Mouse (Mus musculus): ENCODE data around the gene Odc1.

Gene Odc1

DNA sequence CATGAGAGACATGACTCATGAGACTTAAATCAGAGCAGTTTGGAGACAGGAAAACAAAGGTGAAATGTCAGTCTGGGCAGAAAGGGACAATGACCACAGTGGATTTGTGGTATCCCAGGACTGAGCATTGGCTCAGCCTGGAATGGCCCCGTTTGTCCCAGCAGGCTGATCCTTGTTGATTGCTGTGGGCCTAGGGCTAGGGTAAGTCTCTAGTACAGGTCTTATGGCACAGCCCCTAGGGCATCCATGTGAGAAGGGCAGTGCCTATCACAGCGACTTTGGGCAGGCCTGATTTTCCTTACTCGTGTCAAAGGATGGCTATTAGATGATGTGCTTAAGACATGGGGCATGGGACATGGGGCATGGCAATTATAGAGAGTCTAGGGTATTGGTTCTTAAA is 41.4 kb downstream of the Odc1 start:
- no peak for DNase-seq (ENCODE audit: extremely low spot score, low read depth, low spot score)

DNA sequence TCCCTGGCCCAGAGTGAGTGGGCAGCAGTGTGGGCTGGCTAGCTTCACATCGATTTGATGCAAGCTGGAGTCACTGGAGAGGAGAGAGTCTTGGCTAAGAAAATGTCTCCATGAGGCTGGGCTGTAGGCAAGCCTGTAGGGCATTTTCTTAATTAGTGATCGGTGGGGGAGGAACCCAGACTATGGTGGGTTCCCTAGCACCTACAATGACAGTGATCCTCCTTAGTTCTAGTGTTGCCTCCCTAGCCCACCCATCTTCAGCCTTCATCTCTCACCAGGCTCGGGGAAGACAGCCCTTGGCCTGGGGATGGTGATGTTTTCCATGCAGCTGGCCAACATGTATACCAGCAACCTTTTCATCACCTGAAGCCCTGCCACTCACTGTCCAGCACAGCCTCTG is 43.8 kb downstream of the Odc1 start:
- DNase-seq (ENCODE audit: extremely low spot score, low read depth, low spot score): no peak

DNA sequence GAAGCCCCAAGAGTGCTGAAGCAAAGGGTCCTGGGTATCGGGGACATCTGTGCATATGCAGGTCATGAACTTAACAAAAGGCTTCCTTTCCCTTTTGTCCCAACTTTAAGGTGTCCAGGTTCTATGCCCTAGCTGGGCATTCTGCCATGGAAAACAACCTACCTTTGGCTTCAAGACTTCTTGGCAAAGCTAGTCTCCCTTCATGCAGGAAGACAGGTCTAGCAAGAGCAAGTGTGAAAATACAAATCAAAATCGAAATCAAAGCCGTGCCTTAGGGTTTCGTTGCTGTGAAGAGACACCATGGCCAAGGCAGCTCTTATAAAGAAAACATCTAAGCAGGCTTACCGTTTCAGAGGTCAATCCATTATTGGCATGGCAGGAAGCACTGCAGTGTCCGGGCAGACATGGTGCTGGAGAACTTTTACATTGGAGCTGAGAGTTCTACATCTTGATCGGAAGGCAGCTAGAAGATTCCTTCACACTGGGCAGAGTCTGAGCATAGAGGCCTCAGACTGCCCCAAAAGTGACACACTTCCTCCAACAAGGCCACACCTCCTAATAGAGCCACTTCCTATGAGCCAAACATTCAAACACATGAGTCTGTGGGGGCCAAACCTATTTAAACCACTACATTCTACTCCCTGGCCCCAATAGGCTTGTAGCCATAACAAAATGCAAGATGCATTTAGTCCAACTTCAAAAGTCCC is 44.5 kb downstream of the Odc1 start:
- DNase-seq (ENCODE audit: extremely low spot score, low read depth, low spot score): no peak

DNA sequence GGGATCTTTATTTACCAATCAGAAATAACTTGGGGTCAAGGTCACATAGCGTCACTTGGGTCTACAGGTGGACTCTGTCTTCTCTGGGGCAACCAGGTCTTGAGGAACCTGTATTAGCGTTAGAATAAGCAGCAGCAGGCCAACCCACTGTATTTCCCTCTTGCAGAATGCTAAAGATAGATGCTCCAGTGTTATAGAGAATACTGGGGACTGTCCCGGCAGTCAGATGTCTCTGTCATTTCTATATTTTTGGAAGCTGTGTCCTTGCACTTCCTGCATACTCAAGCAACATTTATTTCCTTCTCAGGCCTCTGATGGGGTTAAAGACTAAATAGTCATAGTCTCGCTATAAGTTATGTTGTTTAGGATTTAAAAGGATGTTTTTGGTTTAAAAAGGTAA is 46.7 kb downstream of the Odc1 start:
- no peak for DNase-seq (ENCODE audit: extremely low spot score, low read depth, low spot score)

DNA sequence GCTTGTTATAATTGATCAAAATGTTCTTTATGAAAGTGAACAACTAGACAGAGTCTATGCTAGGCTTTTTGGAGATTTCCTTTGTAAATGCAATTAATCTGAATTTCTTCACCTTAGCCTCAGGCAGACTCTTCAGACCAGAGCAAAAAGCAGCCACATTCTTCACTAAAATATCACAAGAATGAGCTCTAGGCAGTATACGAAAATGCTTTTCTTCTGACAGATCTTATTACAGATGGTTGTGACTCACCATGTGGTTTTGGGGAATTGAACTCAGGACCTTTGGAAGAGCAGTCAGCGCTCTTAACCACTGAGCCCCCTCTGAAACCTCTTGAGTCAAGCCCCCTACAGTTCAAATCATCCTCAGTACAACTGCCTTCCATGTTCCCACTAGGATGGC is 49.4 kb downstream of the Odc1 start:
- no peak for DNase-seq (ENCODE audit: extremely low spot score, low read depth, low spot score)

DNA sequence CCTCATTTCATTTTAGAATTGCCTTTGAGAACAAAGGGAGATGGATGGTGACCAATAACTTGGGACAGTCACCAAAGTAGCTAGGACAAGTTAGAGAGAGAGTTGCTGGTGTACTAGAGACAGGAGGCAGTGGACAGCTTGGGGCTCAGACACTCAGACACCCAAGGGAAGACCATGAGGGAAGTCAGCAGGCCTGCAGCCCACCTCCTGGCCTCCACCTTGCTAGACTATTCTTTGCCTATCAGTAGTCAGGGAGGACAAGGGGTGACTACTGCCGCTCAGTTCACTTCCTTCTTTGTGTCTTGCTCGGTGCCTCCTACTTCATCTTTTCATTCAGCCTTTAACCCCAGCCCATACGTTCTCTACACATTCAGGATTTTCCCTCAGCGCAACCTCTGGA is 50.1 kb downstream of the Odc1 start:
- no peak for DNase-seq (ENCODE audit: extremely low spot score, low read depth, low spot score)

DNA sequence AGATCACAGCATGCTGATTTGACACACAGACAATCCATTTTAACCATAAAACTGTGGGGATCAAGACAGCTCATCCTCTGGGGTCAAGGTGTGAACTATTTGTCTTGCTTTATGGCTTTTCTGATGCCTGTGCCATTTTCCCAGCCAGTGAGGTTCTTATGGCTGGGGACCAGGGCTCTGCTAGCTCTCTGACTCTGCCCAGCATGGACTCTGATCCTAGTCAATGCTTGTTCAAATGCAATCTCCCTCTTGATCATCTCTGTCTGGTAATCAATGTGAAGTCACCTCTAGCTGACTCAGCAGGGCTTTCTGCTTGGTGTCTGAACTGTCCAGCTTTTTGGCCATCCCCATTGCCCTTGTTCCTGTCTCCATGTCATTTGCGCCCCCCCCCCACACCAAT is 50.6 kb downstream of the Odc1 start:
- DNase-seq (ENCODE audit: extremely low spot score, low read depth, low spot score): no peak
